Comparison of ENCODE assay signal across 27 mouse cellular contexts in the genomic region with DNA sequence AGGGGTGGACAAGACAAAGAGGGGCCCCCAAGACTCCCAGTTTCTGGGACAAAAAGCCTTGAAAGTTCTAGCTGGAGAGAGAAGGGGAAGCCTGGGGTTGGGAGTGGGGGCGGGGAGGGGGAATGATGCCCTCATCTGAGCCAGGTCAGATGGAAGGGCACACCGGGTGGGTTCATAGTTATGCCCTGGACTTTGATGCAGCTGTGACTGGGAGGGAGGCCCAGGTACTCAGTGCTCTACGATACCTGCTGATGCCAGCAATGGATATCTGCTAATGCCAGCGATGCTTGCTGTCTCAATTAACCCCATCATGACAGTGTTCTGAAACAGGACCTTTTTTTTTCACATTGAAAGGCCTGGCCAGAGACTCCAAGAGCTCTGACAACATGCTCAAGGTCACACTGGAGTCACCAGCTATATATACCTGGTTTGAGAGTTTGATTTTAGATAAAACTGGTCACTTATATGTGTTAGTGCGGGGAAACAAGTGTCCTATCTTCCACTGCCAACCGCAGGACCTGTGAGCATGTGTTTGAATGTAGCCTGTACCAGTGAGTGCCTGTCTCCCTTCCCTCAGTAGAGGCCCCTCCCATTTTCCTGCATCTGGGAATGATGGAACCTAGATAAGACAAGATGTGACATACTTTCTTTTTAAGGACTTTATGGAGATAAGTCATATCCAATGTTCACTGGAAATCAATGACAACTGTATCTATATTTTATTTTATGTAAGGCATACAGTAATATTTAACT. TPM values are rescaled to one million over a fixed set of nuclear protein-coding genes. Genes with fewer than 3 reads are reported as not detected.
DNase-seq lines count a peak whose midpoint lies in the region; ATAC-seq and TF ChIP-seq lines count a peak whose summit lies in the region.
"Had no signal": no experiment of that assay in that cellular context is flagged by ENCODE, and none has a peak within 500 bp of the region (broad histone marks: within the 10 kb centered on the region; RNA-seq: fewer than 3 reads in every experiment).

No protein-coding gene starts in this region.

- H3K36me3 ChIP-seq in kidney, embryonic 15.5 days: no peaks in the 10 kb centered on the region
- H3K36me3 ChIP-seq in intestine, postnatal 0 days (ENCODE audit: control insufficient read depth, insufficient read depth): no peaks in the 10 kb centered on the region
- H3K36me3 ChIP-seq in liver, embryonic 14.5 days (replicated peaks; ENCODE audit: control insufficient read depth, insufficient read depth, low read depth): peaks cover 10% of the 10 kb centered on the region
- no peaks in the 10 kb centered on the region for H3K36me3 ChIP-seq in forebrain, embryonic 14.5 days (ENCODE audit: control insufficient read depth, insufficient read depth, low read length)
- H3K36me3 ChIP-seq: embryonic facial prominence, embryonic 13.5 days; heart, embryonic 12.5 days; midbrain, embryonic 13.5 days had no signal

- no peaks in the 10 kb centered on the region for H3K9me3 ChIP-seq in kidney, embryonic 15.5 days (replicated peaks)
- no peaks in the 10 kb centered on the region for H3K9me3 ChIP-seq in intestine, postnatal 0 days (ENCODE audit: control insufficient read depth)
- H3K9me3 ChIP-seq in liver, embryonic 14.5 days (ENCODE audit: control insufficient read depth, low read length): no peaks in the 10 kb centered on the region
- no peaks in the 10 kb centered on the region for H3K9me3 ChIP-seq in forebrain, embryonic 14.5 days (replicated peaks; ENCODE audit: control insufficient read depth, low read length)
- H3K9me3 ChIP-seq: embryonic facial prominence, embryonic 13.5 days; midbrain, embryonic 13.5 days had no signal

- no peak for ATAC-seq in kidney, embryonic 15.5 days (replicated peaks; ENCODE audit: low FRiP score)
- peak; percentile 64 for ATAC-seq in intestine, postnatal 0 days
- ATAC-seq in liver, embryonic 14.5 days (ENCODE audit: insufficient read depth): peak; percentile 45; the same call in 1 of the 2 replicates
- ATAC-seq in forebrain, embryonic 14.5 days: no peak
- ATAC-seq: forebrain, embryonic 16.5 days; midbrain, embryonic 13.5 days; Patski had no signal

- no peak for TF ChIP-seq EP300 in liver, embryonic 14.5 days (IDR thresholded peaks at IDR 0.05; ENCODE audit: low read depth)

- DNase-seq in kidney, adult 9 months: peak; percentile 27
- peak; percentile 50 for DNase-seq in c-Kit-positive CD71-positive TER-119-positive erythroid progenitor cells, embryonic 14.5 days (ENCODE audit: low spot score)
- peak; percentile 45 to 64 (median 59) for DNase-seq in liver, embryonic 14.5 days (ENCODE audit: low read depth in 3 of 3, low spot score in 3 of 3)
- DNase-seq in urinary bladder, postnatal 36 days (ENCODE audit: low spot score in 2 of 2): no peak
- no peak for DNase-seq in left cerebral cortex, adult 9 months (ENCODE audit: low spot score in 2 of 2)
- DNase-seq in forebrain, embryonic 14.5 days (ENCODE audit: low spot score): no peak
- DNase-seq: adrenal gland, postnatal 36 days; B cell, adult 2 months; cerebellum, adult 2 months; cerebellum, postnatal 36 days; embryo, embryonic 11 days; gastrocnemius, postnatal 10 days; heart, postnatal 10 days; lung, embryonic 14.5 days; lung, postnatal 36 days; retina, postnatal 1 day; right cerebral cortex, postnatal 25 days had no signal

- TF ChIP-seq CTCF in intestine, postnatal 0 days (IDR thresholded peaks at IDR 0.05; ENCODE audit: low read depth): no peak
- TF ChIP-seq CTCF in liver, embryonic 14.5 days (IDR thresholded peaks at IDR 0.05; ENCODE audit: low read depth): no peak

- no peak overlapping the region for H3K9ac ChIP-seq in kidney, embryonic 15.5 days
- no peak overlapping the region for H3K9ac ChIP-seq in intestine, postnatal 0 days (ENCODE audit: low read depth, low read length)
- peak overlapping the region; percentile 14 for H3K9ac ChIP-seq in liver, embryonic 14.5 days (replicated peaks)
- H3K9ac ChIP-seq in forebrain, embryonic 14.5 days (ENCODE audit: low read length): no peak overlapping the region
- H3K9ac ChIP-seq: embryonic facial prominence, embryonic 13.5 days; heart, embryonic 12.5 days; lung, embryonic 14.5 days; midbrain, embryonic 13.5 days had no signal

- H3K4me2 ChIP-seq in kidney, embryonic 15.5 days: no peak overlapping the region
- no peak overlapping the region for H3K4me2 ChIP-seq in intestine, postnatal 0 days (replicated peaks; ENCODE audit: low read depth)
- H3K4me2 ChIP-seq in liver, embryonic 14.5 days (ENCODE audit: low read depth): peak overlapping the region; percentile 40
- no peak overlapping the region for H3K4me2 ChIP-seq in forebrain, embryonic 14.5 days (ENCODE audit: low read length)
- H3K4me2 ChIP-seq: embryonic facial prominence, embryonic 13.5 days; heart, embryonic 12.5 days; lung, embryonic 14.5 days; midbrain, embryonic 13.5 days had no signal

- H3K27me3 ChIP-seq in kidney, embryonic 15.5 days: no peaks in the 10 kb centered on the region
- H3K27me3 ChIP-seq in intestine, postnatal 0 days (replicated peaks; ENCODE audit: control insufficient read depth, insufficient read depth, low read length): no peaks in the 10 kb centered on the region
- H3K27me3 ChIP-seq in liver, embryonic 14.5 days (ENCODE audit: control insufficient read depth, insufficient read depth, low read length): no peaks in the 10 kb centered on the region
- no peaks in the 10 kb centered on the region for H3K27me3 ChIP-seq in forebrain, embryonic 14.5 days (replicated peaks; ENCODE audit: control insufficient read depth, insufficient read depth, low read length)
- H3K27me3 ChIP-seq: CH12.LX; embryonic facial prominence, embryonic 13.5 days; heart, embryonic 12.5 days; megakaryocyte, embryonic 14.5 days; midbrain, embryonic 13.5 days; Patski had no signal

- no peak overlapping the region for H3K27ac ChIP-seq in kidney, embryonic 15.5 days
- H3K27ac ChIP-seq in intestine, postnatal 0 days (ENCODE audit: low read depth, low read length): no peak overlapping the region
- peak overlapping the region; percentile 70 for H3K27ac ChIP-seq in liver, embryonic 14.5 days
- no peak overlapping the region for H3K27ac ChIP-seq in forebrain, embryonic 14.5 days (ENCODE audit: low read depth, low read length)
- H3K27ac ChIP-seq: embryonic facial prominence, embryonic 13.5 days; left cerebral cortex, adult 2 months; midbrain, embryonic 13.5 days had no signal

- H3K4me1 ChIP-seq in kidney, embryonic 15.5 days: peaks cover 16% of the 10 kb centered on the region; the same call in 1 of the 2 replicates
- H3K4me1 ChIP-seq in intestine, postnatal 0 days (replicated peaks; ENCODE audit: control insufficient read depth, insufficient read depth, low read length): no peaks in the 10 kb centered on the region
- peaks cover 32 to 43% of the 10 kb centered on the region in 2 experiments for H3K4me1 ChIP-seq in liver, embryonic 14.5 days (replicated peaks; ENCODE audit: control insufficient read depth in 2 of 2, insufficient read depth in 2 of 2, low read length in 1 of 2)
- no peaks in the 10 kb centered on the region for H3K4me1 ChIP-seq in forebrain, embryonic 14.5 days (ENCODE audit: control insufficient read depth, insufficient read depth, low read length)
- H3K4me1 ChIP-seq: embryonic facial prominence, embryonic 13.5 days; midbrain, embryonic 13.5 days had no signal

- WGBS in kidney, embryonic 15.5 days: 74% methylated on average over 6 of the region's 6 CpGs
- 63% methylated on average over 6 of the region's 6 CpGs for WGBS in intestine, postnatal 0 days
- 47% methylated on average over 6 of the region's 6 CpGs for WGBS in liver, embryonic 14.5 days (ENCODE audit: insufficient replicate concordance)
- 81% methylated on average over 6 of the region's 6 CpGs for WGBS in forebrain, embryonic 14.5 days

- H3K4me3 ChIP-seq in kidney, embryonic 15.5 days (replicated peaks): no peak overlapping the region
- no peak overlapping the region for H3K4me3 ChIP-seq in intestine, postnatal 0 days (ENCODE audit: low read depth, low read length)
- H3K4me3 ChIP-seq in liver, embryonic 14.5 days (ENCODE audit: insufficient read depth in 1 of 2, low read depth in 2 of 2, low read length in 2 of 2): no peak overlapping the region
- H3K4me3 ChIP-seq in forebrain, embryonic 14.5 days (ENCODE audit: low read depth, low read length): no peak overlapping the region
- H3K4me3 ChIP-seq: embryonic facial prominence, embryonic 13.5 days; heart, embryonic 12.5 days; left cerebral cortex, adult 2 months; megakaryocyte, embryonic 14.5 days; midbrain, embryonic 13.5 days had no signal

RNA-seq across cellular contexts. Expression of gene Nmnat3, which starts 25.6 kb away (rescaled TPM):
- polyA plus RNA-seq in kidney, embryonic 15.5 days (2015; fragmentation: Nextera tagmentation; extraction: Ambion mirVana): 10.0 and 10.4 TPM in 2 replicates
- 17.3 and 21.2 TPM in 2 replicates for polyA plus RNA-seq in intestine, postnatal 0 days (2015; fragmentation: Nextera tagmentation; extraction: Ambion mirVana)
- 16.7 and 19.1 TPM in 2 replicates for polyA plus RNA-seq in liver, embryonic 14.5 days (2012; rRNA removed)
- polyA plus RNA-seq in liver, embryonic 14.5 days (2014; fragmentation: Nextera tagmentation; extraction: Ambion mirVana): 26.8 and 28.2 TPM in 2 replicates
- 2.5 and 2.8 TPM in 2 replicates for polyA plus RNA-seq in forebrain, embryonic 14.5 days (2014; fragmentation: Nextera tagmentation; extraction: Ambion mirVana)

Comparison
In these comparisons a context has a peak if more than half of its experiments do, and no peak if none do; other contexts are left out.
1. DNase-seq: peak in kidney, adult 9 months (single experiment), c-Kit-positive CD71-positive TER-119-positive erythroid progenitor cells, embryonic 14.5 days (single experiment) and liver, embryonic 14.5 days (3 of 3); none in urinary bladder, postnatal 36 days (0 of 2), left cerebral cortex, adult 9 months (0 of 2) and forebrain, embryonic 14.5 days (single experiment).
2. ATAC-seq: peak in intestine, postnatal 0 days (single experiment) and liver, embryonic 14.5 days (single experiment); none in kidney, embryonic 15.5 days (single experiment) and forebrain, embryonic 14.5 days (single experiment).